8 mouse cellular contexts compared by ENCODE assay signal in the genomic region with DNA sequence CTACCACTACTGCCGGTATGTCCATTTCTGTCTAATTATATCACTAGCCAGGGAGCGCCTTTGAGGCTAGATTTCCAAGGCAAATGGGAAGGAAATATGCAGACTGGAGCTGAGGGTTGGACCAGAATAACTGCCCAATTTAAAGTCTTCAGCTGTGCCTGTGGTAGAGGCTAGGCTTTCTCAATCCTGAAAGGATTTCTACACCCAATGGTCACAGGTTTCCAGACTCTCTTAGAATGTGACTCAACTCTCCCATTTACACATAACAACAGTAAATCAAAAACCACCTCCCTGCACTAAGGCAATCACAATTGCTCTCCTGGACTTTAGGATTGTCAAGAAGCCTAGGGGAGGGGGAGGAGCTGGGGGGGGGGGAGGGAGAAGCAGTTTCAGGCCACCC. TPM values are rescaled to one million over a fixed set of nuclear protein-coding genes. Genes with fewer than 3 reads are reported as not detected.
DNase-seq lines count a peak whose midpoint lies in the region; ATAC-seq and TF ChIP-seq lines count a peak whose summit lies in the region.

No protein-coding gene starts in this region.

- TF ChIP-seq POLR2A in brain, embryonic 14.5 days (IDR thresholded peaks at IDR 0.05; ENCODE audit: borderline replicate concordance, extremely low read depth, insufficient read depth, insufficient read length, poor library complexity, severe bottlenecking), result no peak

- peak overlapping the region; percentile 72 for H3K4me2 ChIP-seq in heart, embryonic 15.5 days
- peak overlapping the region; percentile 67 for H3K4me2 ChIP-seq in limb, embryonic 15.5 days
- peak overlapping the region; percentile 63 for H3K4me2 ChIP-seq in neural tube, embryonic 15.5 days

- H3K4me3 ChIP-seq in heart, embryonic 15.5 days, result peak overlapping the region; percentile 68
- H3K4me3 ChIP-seq in limb, embryonic 15.5 days, result peak overlapping the region; percentile 68
- H3K4me3 ChIP-seq in neural tube, embryonic 15.5 days (replicated peaks), result peak overlapping the region; percentile 55

- peak overlapping the region; percentile 87 for H3K27ac ChIP-seq in heart, embryonic 15.5 days
- H3K27ac ChIP-seq in limb, embryonic 15.5 days, result peak overlapping the region; percentile 91
- no peak overlapping the region for H3K27ac ChIP-seq in neural tube, embryonic 15.5 days (replicated peaks)

- no peaks in the 10 kb centered on the region for H3K27me3 ChIP-seq in heart, embryonic 15.5 days
- H3K27me3 ChIP-seq in limb, embryonic 15.5 days, result no peaks in the 10 kb centered on the region
- H3K27me3 ChIP-seq in neural tube, embryonic 15.5 days (replicated peaks), result no peaks in the 10 kb centered on the region

- no peak for TF ChIP-seq CTCF in brain, embryonic 14.5 days (IDR thresholded peaks at IDR 0.05; ENCODE audit: borderline replicate concordance, extremely low read depth, insufficient read depth, insufficient read length)

- H3K9ac ChIP-seq in heart, embryonic 15.5 days, result peak overlapping the region; percentile 77
- peak overlapping the region; percentile 63; the same call in 1 of the 2 replicates for H3K9ac ChIP-seq in limb, embryonic 15.5 days
- H3K9ac ChIP-seq in neural tube, embryonic 15.5 days (replicated peaks), result peak overlapping the region; percentile 60

- peak; percentile 57 for DNase-seq in 3T3-L1 (ENCODE audit: low read depth, low spot score)
- peak; percentile 9 for DNase-seq in brain, embryonic 14.5 days (ENCODE audit: low read depth)
- no peak for DNase-seq in thymus, postnatal 0 days (ENCODE audit: low spot score)
- no peak for DNase-seq in frontal cortex, postnatal 10 days (ENCODE audit: low spot score in 2 of 2)
- no peak for DNase-seq in cerebellum, adult 18-20 months

- peaks cover 27% of the 10 kb centered on the region for H3K4me1 ChIP-seq in heart, embryonic 15.5 days (replicated peaks)
- H3K4me1 ChIP-seq in limb, embryonic 15.5 days, result no peaks in the 10 kb centered on the region; the same call in 1 of the 2 replicates
- H3K4me1 ChIP-seq in neural tube, embryonic 15.5 days, result peaks cover 8% of the 10 kb centered on the region; the same call in 1 of the 2 replicates

- no peaks in the 10 kb centered on the region for H3K9me3 ChIP-seq in heart, embryonic 15.5 days (replicated peaks)
- H3K9me3 ChIP-seq in limb, embryonic 15.5 days, result no peaks in the 10 kb centered on the region
- no peaks in the 10 kb centered on the region for H3K9me3 ChIP-seq in neural tube, embryonic 15.5 days (replicated peaks)

- 23% methylated on average over 2 of the region's 2 CpGs for WGBS in heart, embryonic 15.5 days
- 58% methylated on average over 2 of the region's 2 CpGs for WGBS in limb, embryonic 15.5 days
- 90% methylated on average over 2 of the region's 2 CpGs for WGBS in neural tube, embryonic 15.5 days

- H3K36me3 ChIP-seq in heart, embryonic 15.5 days, result no peaks in the 10 kb centered on the region
- H3K36me3 ChIP-seq in limb, embryonic 15.5 days, result no peaks in the 10 kb centered on the region
- no peaks in the 10 kb centered on the region for H3K36me3 ChIP-seq in neural tube, embryonic 15.5 days

- ATAC-seq in heart, embryonic 15.5 days (replicated peaks; ENCODE audit: insufficient number of reproducible peaks, insufficient read depth, low FRiP score, low read depth), result no peak
- ATAC-seq in limb, embryonic 15.5 days (ENCODE audit: insufficient number of reproducible peaks, low FRiP score, low TSS enrichment, low read depth), result no peak
- ATAC-seq in neural tube, embryonic 15.5 days (ENCODE audit: low FRiP score), result no peak

RNA-seq across cellular contexts. Expression of a gene that starts 0.6 kb away (rescaled TPM):
- 5.6 and 6.1 TPM in 2 replicates for polyA plus RNA-seq in brain, embryonic 14.5 days (2012; rRNA removed)
- 39.1 and 43.8 TPM in 2 replicates for polyA plus RNA-seq in heart, embryonic 15.5 days (2015; fragmentation: Nextera tagmentation; extraction: Ambion mirVana)
- polyA plus RNA-seq in limb, embryonic 15.5 days (2015; fragmentation: Nextera tagmentation; extraction: Ambion mirVana), result 47.0 and 47.9 TPM in 2 replicates
- polyA plus RNA-seq in neural tube, embryonic 15.5 days (2015; fragmentation: Nextera tagmentation; extraction: Ambion mirVana), result 14.2 and 17.2 TPM in 2 replicates
- 7.8 and 8.3 TPM in 2 replicates for polyA plus RNA-seq in thymus, postnatal 0 days (2015; fragmentation: Nextera tagmentation; extraction: Ambion mirVana)

Comparison
In these comparisons a context has a peak if more than half of its experiments do, and no peak if none do; other contexts are left out.
1. DNase-seq: peak in 3T3-L1 (single experiment) and brain, embryonic 14.5 days (single experiment); none in thymus, postnatal 0 days (single experiment), frontal cortex, postnatal 10 days (0 of 2) and cerebellum, adult 18-20 months (0 of 2).
2. Peak in every context shown above with its lines, with median percentiles within 50 percentile points of each other: H3K4me2 ChIP-seq, H3K4me3 ChIP-seq and H3K9ac ChIP-seq.